Mouse (Mus musculus) heart, embryonic 15.5 days (tissue): ENCODE data around the gene Ccdc63. TPM values are rescaled to one million over a fixed set of nuclear protein-coding genes. Genes with fewer than 3 reads are reported as not detected.
A peak's percentile ranks its signal among the peaks of the same experiment; 100 is the strongest.
"Not testable (repeated sequence)": the region's sequence is repeated elsewhere in the genome, so short reads cannot be mapped to it uniquely, and the experiment has no call there.

Source experiments
- ATAC-seq: fragments of 200-750 bp; cut with Nextera tagmentation; replicated peaks from 2 replicates; pipeline ENCODE4 v1.8.0; 2017; ENCODE audit warnings: low read depth, moderate TSS enrichment; ENCODE audit not compliant: insufficient number of reproducible peaks, insufficient read depth, low FRiP score
- H3K27ac ChIP-seq: fragments of 300-500 bp; sonication (generic); 2 replicates; pipeline ENCODE4 v1.5.1; 2015; ENCODE audit warnings: mild to moderate bottlenecking, inconsistent platforms
- H3K27me3 ChIP-seq: fragments of 300-500 bp; sonication (generic); 2 replicates; pipeline ENCODE4 v1.6.1; 2015; ENCODE audit warnings: inconsistent platforms
- H3K36me3 ChIP-seq: fragments of 300-500 bp; sonication (generic); 2 replicates; pipeline ENCODE4 v1.6.1; 2015; ENCODE audit warnings: mild to moderate bottlenecking, inconsistent platforms
- H3K4me1 ChIP-seq: fragments of 300-500 bp; sonication (generic); replicated peaks from 2 replicates; pipeline ENCODE4 v1.6.1; 2015; ENCODE audit warnings: inconsistent platforms
- H3K4me2 ChIP-seq: fragments of 300-500 bp; sonication (generic); 2 replicates; pipeline ENCODE4 v1.6.1; 2015; ENCODE audit warnings: inconsistent platforms, mild to moderate bottlenecking, moderate library complexity
- H3K4me3 ChIP-seq: fragments of 300-500 bp; sonication (generic); 2 replicates; pipeline ENCODE4 v1.5.1; 2015; ENCODE audit warnings: mild to moderate bottlenecking, inconsistent platforms
- H3K9ac ChIP-seq: fragments of 300-500 bp; sonication (generic); 2 replicates; pipeline ENCODE4 v1.6.1; 2015; ENCODE audit warnings: mild to moderate bottlenecking, inconsistent platforms
- H3K9me3 ChIP-seq: fragments of 300-500 bp; sonication (generic); replicated peaks from 2 replicates; pipeline ENCODE4 v1.6.1; 2016; ENCODE audit warnings: inconsistent platforms
- WGBS: fragments of 180-500 bp; shearing (Covaris S2); methylation state at CpG from one replicate; pipeline ENCODE4 v1.1.7; 2015; ENCODE audit warnings: mixed read lengths; 5-methylcytosine and 5-hydroxymethylcytosine counted together
- polyA plus RNA-seq: library from polyadenylated mRNA; unstranded; fragments of >200 nt; fragmentation: Nextera tagmentation; extraction: Ambion mirVana; gene quantifications from 2 replicates; pipeline ENCODE4 v1.2.1, GENCODE M21; 2015

Gene Ccdc63
- polyA plus RNA-seq, 1 experiment from 2014 or later, result 0.42 TPM

- Histone ChIP-seq H3K4me1 (peaks cover 84% of the 10 kb centered on the region), H3K9ac (no peak overlapping the region)
Measured at GRCm38 (mm10) chr5:122165233-122165915, 24.8 kb upstream of the Ccdc63 start.

GRCm38 (mm10) chr5:122164011-122164410, 23.4 kb upstream of the Ccdc63 start:
- 71% methylated on average over 3 of the region's 3 CpGs for WGBS

More at GRCm38 (mm10) chr5:122165233-122165915, 24.8 kb upstream of the Ccdc63 start:
- no peaks in the 10 kb centered on the region for H3K27me3 ChIP-seq
- H3K27ac ChIP-seq, result peak overlapping the region; percentile 57; the same call in 1 of the 2 replicates
- no peak overlapping the region for H3K4me2 ChIP-seq
- 29% methylated on average over 6 of the region's 6 CpGs for WGBS
- H3K4me3 ChIP-seq, result no peak overlapping the region
- H3K36me3 ChIP-seq, result peaks cover 41% of the 10 kb centered on the region
- no peak for ATAC-seq
- H3K9me3 ChIP-seq, result no peaks in the 10 kb centered on the region

GRCm38 (mm10) chr5:122163194-122163593, 22.6 kb upstream of the Ccdc63 start:
- H3K4me1 ChIP-seq, result peaks cover 89% of the 10 kb centered on the region
- H3K36me3 ChIP-seq, result peaks cover 21% of the 10 kb centered on the region; the same call in 1 of the 2 replicates
- no peak for ATAC-seq
- 31% methylated on average over 6 of the region's 6 CpGs for WGBS
- peak overlapping the region; percentile 55 for H3K27ac ChIP-seq
- H3K4me2 ChIP-seq, result peak overlapping the region; percentile 28
- H3K27me3 ChIP-seq, result no peaks in the 10 kb centered on the region
- H3K4me3 ChIP-seq, result no peak overlapping the region
- H3K9ac ChIP-seq, result no peak overlapping the region
- no peaks in the 10 kb centered on the region for H3K9me3 ChIP-seq

More at GRCm38 (mm10) chr5:122164011-122164410, 23.4 kb upstream of the Ccdc63 start:
- Histone ChIP-seq H3K4me2 (no peak overlapping the region), H3K9ac (no peak overlapping the region), H3K36me3 (peaks cover 27% of the 10 kb centered on the region), H3K9me3 (no peaks in the 10 kb centered on the region), H3K4me1 (peaks cover 93% of the 10 kb centered on the region), H3K27ac (peak overlapping the region; percentile 2; the same call in 1 of the 2 replicates), H3K4me3 (no peak overlapping the region), H3K27me3 (no peaks in the 10 kb centered on the region)
- no peak for ATAC-seq

- peaks cover 5% of the 10 kb centered on the region; the same call in 1 of the 2 replicates for H3K36me3 ChIP-seq
- no peaks in the 10 kb centered on the region for H3K9me3 ChIP-seq
- H3K4me1 ChIP-seq, result peaks cover 72% of the 10 kb centered on the region
- peak overlapping the region; percentile 70 for H3K4me2 ChIP-seq
- H3K27ac ChIP-seq, result peak overlapping the region; percentile 82
- peak; percentile 16; the same call in 1 of the 2 replicates for ATAC-seq
- H3K27me3 ChIP-seq, result no peaks in the 10 kb centered on the region
- 2% methylated on average over 41 of the region's 42 CpGs for WGBS
- peak overlapping the region; percentile 91 for H3K4me3 ChIP-seq
- H3K9ac ChIP-seq, result peak overlapping the region; percentile 92
Measured at GRCm38 (mm10) chr5:122158557-122159515, 18.2 kb upstream of the Ccdc63 start.

- WGBS, result under 1% methylated on average over 38 of the region's 54 CpGs
- ATAC-seq, result peak; percentile 89
Measured at GRCm38 (mm10) chr5:122157827-122158381, 17.3 kb upstream of the Ccdc63 start, which contains the start of gene Ppp1cc. Ppp1cc (plus strand) TSS chr5:122158278.

GRCm38 (mm10) chr5:122156486-122156885, 15.9 kb upstream of the Ccdc63 start:
- peaks cover 49% of the 10 kb centered on the region for H3K4me1 ChIP-seq
- H3K27ac ChIP-seq, result no peak overlapping the region
- 0 out of 2 replicates have a peak overlapping the region, but pooled peaks have one; percentile 91 for H3K4me3 ChIP-seq
- no peaks in the 10 kb centered on the region for H3K9me3 ChIP-seq
- WGBS, result 65% methylated on average over 2 of the region's 2 CpGs
- no peaks in the 10 kb centered on the region for H3K27me3 ChIP-seq
- H3K36me3 ChIP-seq, result no peaks in the 10 kb centered on the region
- ATAC-seq, result no peak
- no peak overlapping the region for H3K9ac ChIP-seq
- H3K4me2 ChIP-seq, result no peak overlapping the region

More at GRCm38 (mm10) chr5:122157827-122158381, 17.3 kb upstream of the Ccdc63 start, which contains the start of gene Ppp1cc:
- H3K4me1 ChIP-seq, result peaks cover 64% of the 10 kb centered on the region
- H3K36me3 ChIP-seq, result no peaks in the 10 kb centered on the region
- peak within 1 kb of the TSS; percentile 90 for H3K27ac ChIP-seq
- H3K9ac ChIP-seq, result peak within 1 kb of the TSS; percentile 92
- no peaks in the 10 kb centered on the region for H3K9me3 ChIP-seq
- H3K27me3 ChIP-seq, result no peaks in the 10 kb centered on the region
- peak within 1 kb of the TSS; percentile 91 for H3K4me3 ChIP-seq
- H3K4me2 ChIP-seq, result peak within 1 kb of the TSS; percentile 85

GRCm38 (mm10) chr5:122155613-122156012, 15.0 kb upstream of the Ccdc63 start:
- Histone ChIP-seq H3K4me1 (peaks cover 41% of the 10 kb centered on the region), H3K27me3 (no peaks in the 10 kb centered on the region), H3K9ac (no peak overlapping the region), H3K9me3 (no peaks in the 10 kb centered on the region), H3K27ac (no peak overlapping the region), H3K4me3 (no peak overlapping the region), H3K36me3 (no peaks in the 10 kb centered on the region), H3K4me2 (no peak overlapping the region)
- ATAC-seq, result no peak

- Histone ChIP-seq H3K27me3 (no peaks in the 10 kb centered on the region), H3K36me3 (no peaks in the 10 kb centered on the region), H3K4me3 (no peak overlapping the region), H3K4me1 (peaks cover 32% of the 10 kb centered on the region), H3K9ac (no peak overlapping the region), H3K27ac (peak overlapping the region; percentile 47), H3K4me2 (no peak overlapping the region), H3K9me3 (no peaks in the 10 kb centered on the region)
- no peak for ATAC-seq
- WGBS, result 49% methylated on average over 3 of the region's 3 CpGs
Measured at GRCm38 (mm10) chr5:122154782-122155181, 14.2 kb upstream of the Ccdc63 start.

- no peak overlapping the region for H3K4me3 ChIP-seq
- peaks cover 27% of the 10 kb centered on the region for H3K4me1 ChIP-seq
- ATAC-seq, result no peak
- no peak overlapping the region for H3K9ac ChIP-seq
- H3K27me3 ChIP-seq, result no peaks in the 10 kb centered on the region
- H3K36me3 ChIP-seq, result no peaks in the 10 kb centered on the region
- WGBS, result 36% methylated on average over 11 of the region's 14 CpGs
- no peak overlapping the region for H3K27ac ChIP-seq
- H3K4me2 ChIP-seq, result no peak overlapping the region
- no peaks in the 10 kb centered on the region for H3K9me3 ChIP-seq
Measured at GRCm38 (mm10) chr5:122154006-122154405, 13.4 kb upstream of the Ccdc63 start.

GRCm38 (mm10) chr5:122152508-122152907, 11.9 kb upstream of the Ccdc63 start:
- not testable (repeated sequence) for H3K4me3 ChIP-seq, H3K4me2 ChIP-seq, H3K27me3 ChIP-seq, H3K9ac ChIP-seq, ATAC-seq, H3K9me3 ChIP-seq, H3K27ac ChIP-seq, H3K36me3 ChIP-seq
- WGBS, result 84% methylated on average over 5 of the region's 5 CpGs
- peaks cover 24% of the 10 kb centered on the region for H3K4me1 ChIP-seq

- no peak overlapping the region for H3K27ac ChIP-seq
- no peak for ATAC-seq
- 69% methylated on average over 4 of the region's 4 CpGs for WGBS
Measured at GRCm38 (mm10) chr5:122149259-122149658, 8.6 kb upstream of the Ccdc63 start.

More at GRCm38 (mm10) chr5:122149259-122149658, 8.6 kb upstream of the Ccdc63 start:
- Histone ChIP-seq H3K36me3 (no peaks in the 10 kb centered on the region), H3K4me2 (no peak overlapping the region), H3K4me1 (peaks cover 12% of the 10 kb centered on the region), H3K9ac (no peak overlapping the region), H3K4me3 (no peak overlapping the region), H3K9me3 (no peaks in the 10 kb centered on the region), H3K27me3 (no peaks in the 10 kb centered on the region)
